Mouse (Mus musculus) olfactory bulb, adult 2 months (tissue): ENCODE measurements around the gene Rnf115.

Experiments
- CTCF ChIP-seq: fragments of 200-500 bp; IDR thresholded peaks from 2 replicates; pipeline ENCODE4 v1.5.1; 2012; ENCODE audit warnings: low read depth, mild to moderate bottlenecking, low read length, moderate library complexity; ENCODE audit not compliant: insufficient read depth
- POLR2A ChIP-seq: fragments of 200-500 bp; IDR thresholded peaks from 2 replicates; pipeline ENCODE4 v1.6.1; 2012; ENCODE audit warnings: mild to moderate bottlenecking, low read depth, low read length, moderate library complexity; ENCODE audit not compliant: insufficient read depth

- TF ChIP-seq CTCF = no peak
- TF ChIP-seq POLR2A = no peak
These were observed 20.5 kb upstream of the Rnf115 start for GRCm38 (mm10) chr3:96706984-96707383.
